Mouse (Mus musculus) lung, adult 2 months (tissue): Measurements from ENCODE around the gene Sgta.

Experiments
- CTCF ChIP-seq: fragments of 200-500 bp; IDR thresholded peaks from 2 replicates; pipeline ENCODE4 v1.5.1; 2011; ENCODE audit warnings: mild to moderate bottlenecking, low read length, control low read depth; ENCODE audit not compliant: insufficient read depth
- POLR2A ChIP-seq: fragments of 200-500 bp; IDR thresholded peaks from 2 replicates; pipeline ENCODE4 v1.6.1; 2011; ENCODE audit warnings: low read depth, mild to moderate bottlenecking, control low read depth, low read length, borderline replicate concordance; ENCODE audit errors: extremely low read depth

DNA sequence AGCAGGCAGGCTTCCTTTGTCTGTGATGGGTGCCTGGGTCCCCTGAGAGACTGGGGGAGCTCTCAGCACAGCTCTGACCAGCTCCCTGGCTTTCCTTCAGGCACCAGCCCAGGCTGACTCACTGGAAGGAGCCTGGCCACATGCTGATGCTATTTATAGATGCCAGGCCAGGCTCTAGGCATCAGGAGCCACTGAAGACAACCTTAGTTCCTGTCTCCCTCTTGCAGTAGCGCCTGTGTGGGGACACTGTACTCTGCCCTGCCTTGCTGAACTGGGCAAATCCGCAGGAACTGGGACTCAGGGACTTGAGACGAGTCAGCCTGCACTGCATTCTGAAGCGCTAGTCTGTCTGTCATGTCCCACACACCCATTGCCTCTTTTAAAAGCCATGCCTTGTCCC is 32.6 kb downstream of the Sgta start:
- TF ChIP-seq CTCF (no peak), POLR2A (no peak)
